Mouse (Mus musculus) lung, postnatal 0 days (tissue): Measurements from ENCODE around the gene Ciao2b.

Experiments used
- CTCF ChIP-seq: IDR thresholded peaks from 2 replicates; pipeline ENCODE4 v1.5.1; 2016; ENCODE audit warnings: antibody characterized with exemption, mild to moderate bottlenecking
- EP300 ChIP-seq: IDR thresholded peaks from 2 replicates; pipeline ENCODE4 v1.6.1; 2016; ENCODE audit warnings: antibody characterized with exemption, mild to moderate bottlenecking, control low read depth

DNA sequence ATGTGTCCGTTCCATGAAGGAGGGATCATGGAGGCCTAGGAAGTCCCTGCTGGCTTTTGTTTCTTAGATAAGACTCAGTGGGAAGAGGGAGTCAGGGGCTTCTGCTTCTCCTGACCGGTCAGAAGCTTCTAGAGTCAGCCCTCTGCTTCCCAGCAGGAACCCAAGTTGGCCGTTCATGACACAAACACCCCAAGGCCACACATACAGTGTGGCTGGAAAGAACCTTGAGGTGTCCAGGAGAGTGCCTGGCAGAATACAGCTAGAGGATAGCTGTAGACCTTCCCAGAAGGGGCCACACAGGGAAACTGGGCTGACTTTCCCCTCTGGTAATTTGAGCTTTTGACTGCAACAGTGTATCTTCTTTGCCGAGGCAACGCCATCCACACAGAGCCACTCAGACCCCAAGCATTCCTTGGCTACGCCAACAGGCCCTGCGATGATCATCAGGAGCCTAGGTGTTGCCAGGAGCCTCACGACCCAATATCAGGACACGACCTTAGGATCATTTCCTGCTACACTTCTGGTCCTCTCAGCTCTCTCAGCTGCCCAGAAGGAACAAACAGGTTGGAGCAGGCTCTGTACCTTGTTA, 8.5 kb downstream of the Ciao2b start:
- TF ChIP-seq CTCF (no peak), EP300 (no peak)
